Mouse (Mus musculus) myocyte (in vitro differentiated cells): Measurements from ENCODE around the gene Plce1.

Experiments
- CEBPB ChIP-seq: IDR thresholded peaks from 2 replicates; pipeline ENCODE4 v1.6.1; 2011; ENCODE audit warnings: mild to moderate bottlenecking, moderate library complexity; ENCODE audit not compliant: poor library complexity, insufficient read depth, severe bottlenecking
- E2F4 ChIP-seq: IDR thresholded peaks from one replicate; pipeline ENCODE4 v1.6.1; 2011; ENCODE audit warnings: mild to moderate bottlenecking, control low read depth, moderate library complexity; ENCODE audit not compliant: insufficient read depth
- MAX ChIP-seq: IDR thresholded peaks from one replicate; pipeline ENCODE4 v1.6.1; 2011; ENCODE audit warnings: low read depth, mild to moderate bottlenecking, control low read depth
- POLR2A ChIP-seq: IDR thresholded peaks from one replicate; pipeline ENCODE4 v1.6.1; 2011; ENCODE audit warnings: low read depth, mild to moderate bottlenecking, control low read depth, moderate library complexity; ENCODE audit not compliant: insufficient read length
- POLR2AphosphoS2 ChIP-seq: IDR thresholded peaks from one replicate; pipeline ENCODE4 v1.6.1; 2011; ENCODE audit warnings: low read depth, control low read depth; ENCODE audit not compliant: insufficient read length
- SRF ChIP-seq: IDR thresholded peaks from one replicate; pipeline ENCODE4 v1.6.1; 2011; ENCODE audit warnings: low read depth; ENCODE audit not compliant: control insufficient read depth, insufficient read length
- USF1 ChIP-seq: IDR thresholded peaks from one replicate; pipeline ENCODE4 v1.6.1; 2011; ENCODE audit warnings: low read depth, mild to moderate bottlenecking, control low read depth, moderate library complexity

GRCm38 (mm10) chr19:38614067-38614675 is 133.3 kb downstream of the Plce1 start:
- TF ChIP-seq SRF, result no peak
- no peak for TF ChIP-seq POLR2A
- no peak for TF ChIP-seq CEBPB
- TF ChIP-seq MAX, result no peak
- TF ChIP-seq E2F4, result no peak
- no peak for TF ChIP-seq USF1
- no peak for TF ChIP-seq POLR2AphosphoS2
